Mouse (Mus musculus) liver, embryonic 14.5 days (tissue): ENCODE results near the gene Nup85. TPM values are rescaled to one million over a fixed set of nuclear protein-coding genes. Genes with fewer than 3 reads are reported as not detected.

ENCODE experiments used
- ATAC-seq: fragments of 200-750 bp; cut with Nextera tagmentation; 2 replicates; pipeline ENCODE4 v1.8.0; 2017; ENCODE audit warnings: moderate number of reproducible peaks, mild to moderate bottlenecking, moderate library complexity; ENCODE audit not compliant: insufficient read depth
- DNase-seq, 3 experiments: peaks; one replicate each; pipeline ENCODE4 v3.0.0-alpha.2; 2012 to 2013; ENCODE audit warnings: low read depth in 3 of 3, low spot score in 3 of 3
- H3K27ac ChIP-seq: fragments of 300-500 bp; sonication (generic); 2 replicates; pipeline ENCODE4 v1.5.1; 2014; ENCODE audit warnings: moderate library complexity, mild to moderate bottlenecking, control low read depth, inconsistent platforms
- H3K27me3 ChIP-seq: fragments of 300-500 bp; sonication (generic); 2 replicates; pipeline ENCODE4 v1.6.1; 2014; ENCODE audit warnings: mild to moderate bottlenecking, low read length, moderate library complexity; ENCODE audit not compliant: control insufficient read depth, insufficient read depth
- H3K36me3 ChIP-seq: fragments of 300-500 bp; sonication (generic); replicated peaks from 2 replicates; pipeline ENCODE4 v1.6.1; 2014; ENCODE audit warnings: low read depth; ENCODE audit not compliant: control insufficient read depth, insufficient read depth
- H3K4me1 ChIP-seq, 2 experiments: fragments of 200-500 bp in 1 of 2; fragments of 300-500 bp in 1 of 2; sonication (generic) in 1 of 2; replicated peaks; 2 replicates each; pipeline ENCODE4 v1.6.1; 2012 to 2014; ENCODE audit warnings: antibody characterized with exemption in 1 of 2, inconsistent platforms in 1 of 2, low read length in 1 of 2; ENCODE audit not compliant: control insufficient read depth in 2 of 2, insufficient read depth in 2 of 2
- H3K4me2 ChIP-seq: fragments of 300-500 bp; sonication (generic); 2 replicates; pipeline ENCODE4 v1.6.1; 2014; ENCODE audit warnings: low read depth, mild to moderate bottlenecking, control low read depth, moderate library complexity
- H3K4me3 ChIP-seq, 2 experiments: fragments of 200-500 bp in 1 of 2; fragments of 300-500 bp in 1 of 2; sonication (generic) in 1 of 2; 2 replicates each; pipeline ENCODE4 v1.5.1; 2012 to 2014; ENCODE audit warnings: low read depth in 2 of 2, low read length in 2 of 2, mild to moderate bottlenecking in 2 of 2, control low read depth in 1 of 2, inconsistent platforms in 1 of 2, moderate library complexity in 1 of 2; ENCODE audit not compliant: insufficient read depth in 1 of 2
- H3K9ac ChIP-seq: fragments of 300-500 bp; sonication (generic); replicated peaks from 2 replicates; pipeline ENCODE4 v1.6.1; 2014; ENCODE audit warnings: mild to moderate bottlenecking, control low read depth, moderate library complexity
- H3K9me3 ChIP-seq: fragments of 300-500 bp; sonication (generic); 2 replicates; pipeline ENCODE4 v1.6.1; 2016; ENCODE audit warnings: low read length, mixed read lengths; ENCODE audit not compliant: control insufficient read depth
- CTCF ChIP-seq: IDR thresholded peaks from 2 replicates; pipeline ENCODE4 v1.5.1; 2016; ENCODE audit warnings: antibody characterized with exemption, low read depth, control low read depth
- EP300 ChIP-seq: IDR thresholded peaks from 2 replicates; pipeline ENCODE4 v1.6.1; 2016; ENCODE audit warnings: antibody characterized with exemption, low read depth
- WGBS: fragments of 180-500 bp; shearing (Covaris S2); extraction: QIAGEN DNeasy Blood & Tissue Kit; methylation state at CpG from one replicate; pipeline ENCODE4 v1.1.7; 2014; ENCODE audit not compliant: insufficient replicate concordance; 5-methylcytosine and 5-hydroxymethylcytosine counted together
- polyA plus RNA-seq, 2 experiments: library from polyadenylated mRNA; depleted of rRNA in 1 of 2; stranded (reverse) in 1 of 2; unstranded in 1 of 2; fragments of >200 nt; fragmentation: Nextera tagmentation in 1 of 2; extraction: Ambion mirVana in 1 of 2; gene quantifications; 2 replicates each; pipeline versions ENCODE4 v1.2.1 to v1.2.3; 2012 to 2014

The Nup85 gene
- polyA plus RNA-seq, 2 experiments: 109 to 118 TPM

DNA sequence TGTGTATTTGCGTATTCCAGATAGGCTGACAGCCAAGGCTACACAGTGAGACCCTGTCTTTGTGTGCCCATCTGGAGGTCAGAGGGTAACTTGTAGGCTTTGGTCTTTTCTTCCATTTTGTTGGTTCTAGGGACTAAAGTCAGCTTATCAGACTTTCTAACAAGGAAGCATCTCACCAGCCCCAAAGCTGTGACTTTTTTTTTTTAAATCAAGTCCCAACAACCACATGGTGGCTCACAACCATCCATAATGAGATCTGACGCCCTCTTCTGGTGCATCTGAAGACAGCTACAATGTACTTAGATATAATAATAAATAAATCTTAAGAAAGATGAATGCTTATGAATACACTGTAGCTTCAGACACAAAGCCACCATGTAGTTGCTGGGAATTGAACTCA is 26.2 kb upstream of the Nup85 start:
- peaks cover 13% of the 10 kb centered on the region for H3K36me3 ChIP-seq
- H3K4me1 ChIP-seq: peaks cover 15 to 20% of the 10 kb centered on the region in 2 experiments
- H3K27me3 ChIP-seq: no peaks in the 10 kb centered on the region
- H3K4me3 ChIP-seq: no peak overlapping the region
- no peak overlapping the region for H3K9ac ChIP-seq
- DNase-seq (peak in 1 of 3 experiments; percentile 22), ATAC-seq (no peak)
- no peak overlapping the region for H3K4me2 ChIP-seq
- TF ChIP-seq CTCF (peak; percentile 29), EP300 (no peak)
- WGBS: 24% methylated on average over 2 of the region's 2 CpGs
- no peaks in the 10 kb centered on the region for H3K9me3 ChIP-seq
- no peak overlapping the region for H3K27ac ChIP-seq

DNA sequence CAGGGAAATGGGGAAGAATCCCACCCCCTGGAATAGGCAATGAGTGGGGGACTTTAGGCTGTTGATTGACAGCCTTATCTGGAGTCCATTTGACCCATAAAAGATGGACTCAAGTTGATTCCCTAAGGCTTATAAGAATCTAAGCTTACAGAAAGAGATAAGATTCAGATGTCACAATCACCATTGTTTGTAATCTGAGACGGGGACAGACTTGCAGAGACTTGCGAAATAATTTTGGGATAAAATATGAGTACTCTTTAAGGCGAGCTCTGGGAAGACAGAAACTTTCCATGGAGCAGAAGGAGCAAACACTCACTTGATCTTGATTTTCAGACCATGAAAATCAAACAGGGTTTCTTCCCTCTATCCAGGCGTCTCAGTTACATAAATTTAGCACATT is 20.7 kb upstream of the Nup85 start:
- H3K4me1 ChIP-seq: no peaks in the 10 kb centered on the region
- no peak for DNase-seq
- no peak overlapping the region for H3K27ac ChIP-seq
- no peak for TF ChIP-seq CTCF
- H3K36me3 ChIP-seq: no peaks in the 10 kb centered on the region
- H3K4me3 ChIP-seq: no peak overlapping the region
- H3K4me2 ChIP-seq: no peak overlapping the region
- H3K9me3 ChIP-seq: no peaks in the 10 kb centered on the region
- no peak for ATAC-seq
- H3K9ac ChIP-seq: no peak overlapping the region
- 50% methylated on average over 4 of the region's 4 CpGs for WGBS
- no peaks in the 10 kb centered on the region for H3K27me3 ChIP-seq

DNA sequence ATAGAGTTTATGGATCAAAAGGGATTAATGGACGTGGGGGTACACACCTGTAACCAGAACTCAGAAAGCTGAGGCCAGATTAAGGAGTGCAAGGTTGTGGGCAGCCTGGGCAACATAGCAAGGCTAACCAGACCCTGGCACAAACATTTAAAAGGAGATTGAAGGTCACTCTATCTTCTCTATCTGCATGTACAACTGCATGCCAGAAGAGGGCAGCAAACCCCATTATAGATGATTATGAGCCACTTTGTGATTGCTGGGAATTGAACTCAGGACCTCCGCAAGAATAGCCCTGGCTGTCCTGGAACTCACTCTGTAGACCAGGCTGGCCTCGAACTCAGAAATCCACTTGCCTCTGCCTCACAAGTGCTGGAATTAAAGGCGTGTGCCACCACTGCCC is 11.5 kb upstream of the Nup85 start:
- TF ChIP-seq EP300 (no peak), CTCF (peak; percentile 73)
- Histone ChIP-seq H3K4me2 (no peak overlapping the region), H3K36me3 (no peaks in the 10 kb centered on the region), H3K9ac (no peak overlapping the region), H3K9me3 (no peaks in the 10 kb centered on the region), H3K27me3 (no peaks in the 10 kb centered on the region), H3K4me1 (no peaks in the 10 kb centered on the region), H3K27ac (no peak overlapping the region), H3K4me3 (no peak overlapping the region)
- DNase-seq: no peak
- no peak for ATAC-seq
- WGBS: 39% methylated on average over 4 of the region's 4 CpGs

- no peak for TF ChIP-seq CTCF
- no peak for TF ChIP-seq EP300
- WGBS: 73% methylated on average over 17 of the region's 17 CpGs
- ATAC-seq: no peak
Measured at GRCm38 (mm10) chr11:115555717-115556116, 8.5 kb upstream of the Nup85 start.

GRCm38 (mm10) chr11:115563406-115563805 is 828 bp upstream of the Nup85 start:
- H3K9ac ChIP-seq: peak overlapping the region; percentile 60
- WGBS: 32% methylated on average over 4 of the region's 4 CpGs
- peak in 2 of 3 experiments; percentile 31 to 41 for DNase-seq
- TF ChIP-seq EP300: no peak
- peak; percentile 47 for TF ChIP-seq CTCF
- peak; percentile 46; the same call in 1 of the 2 replicates for ATAC-seq
- H3K27ac ChIP-seq: peak overlapping the region; percentile 92
- no peaks in the 10 kb centered on the region for H3K27me3 ChIP-seq
- H3K9me3 ChIP-seq: no peaks in the 10 kb centered on the region
- peak overlapping the region; percentile 53 to 77 for H3K4me3 ChIP-seq
- H3K4me2 ChIP-seq: peak overlapping the region; percentile 95
- H3K36me3 ChIP-seq: peaks cover 25% of the 10 kb centered on the region
- H3K4me1 ChIP-seq: peaks cover 14 to 15% of the 10 kb centered on the region in 2 experiments

More at GRCm38 (mm10) chr11:115555717-115556116, 8.5 kb upstream of the Nup85 start:
- DNase-seq: no peak
- no peak overlapping the region for H3K9ac ChIP-seq
- H3K9me3 ChIP-seq: no peaks in the 10 kb centered on the region
- H3K27ac ChIP-seq: no peak overlapping the region
- no peak overlapping the region for H3K4me3 ChIP-seq
- no peaks in the 10 kb centered on the region for H3K36me3 ChIP-seq
- no peaks in the 10 kb centered on the region for H3K27me3 ChIP-seq
- no peak overlapping the region for H3K4me2 ChIP-seq
- no peaks in the 10 kb centered on the region for H3K4me1 ChIP-seq
